Mouse (Mus musculus): ENCODE results near the gene Thop1.
A peak's percentile ranks its signal among the peaks of the same experiment; 100 is the strongest.
"Not testable (repeated sequence)": the region's sequence is repeated elsewhere in the genome, so short reads cannot be mapped to it uniquely, and the experiment has no call there.

Thop1 gene

DNA sequence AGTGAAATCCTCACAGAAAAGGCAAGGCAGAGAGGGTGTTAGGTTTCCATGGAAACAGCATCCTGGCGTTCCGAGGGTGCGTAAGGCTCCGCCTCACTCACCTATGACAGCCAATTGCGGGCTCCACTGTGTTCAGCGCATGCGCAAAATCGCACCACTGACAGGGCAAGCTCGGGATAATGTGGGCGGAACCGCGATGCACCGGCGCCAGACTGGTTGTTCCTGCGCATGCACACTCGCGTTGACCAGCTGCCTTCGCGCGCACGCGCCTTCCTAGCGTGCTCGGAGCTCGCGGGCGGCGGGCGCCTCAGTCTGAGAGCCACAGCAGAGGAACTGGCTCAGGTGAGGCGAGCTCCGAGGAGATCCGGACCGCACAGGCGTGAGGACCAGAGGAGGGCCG is at the start of gene Thop1:
Thop1 (plus strand) TSS at position 200 of the 400 bp plus-strand sequence.
- peak; percentile 99 for DNase-seq

DNA sequence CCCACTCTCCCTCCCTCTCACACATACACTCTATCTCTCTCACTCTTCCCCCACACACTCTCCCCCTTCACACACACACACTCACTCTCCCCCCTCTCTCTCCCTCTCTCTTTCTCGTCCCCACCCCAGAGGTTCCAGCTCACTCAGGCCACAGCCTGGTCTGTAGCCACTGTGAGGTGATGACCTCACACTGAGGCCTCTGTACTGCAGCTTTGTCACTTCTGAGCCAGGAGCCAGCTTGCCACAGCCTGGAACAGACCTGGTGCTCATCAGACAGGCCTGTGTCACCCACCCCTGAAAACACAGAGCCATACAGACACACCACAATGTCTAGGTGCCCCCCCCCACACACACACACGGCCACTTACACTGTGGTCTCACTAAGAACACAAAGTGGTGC is 49.6 kb upstream of the Thop1 start:
- DNase-seq = no peak

DNA sequence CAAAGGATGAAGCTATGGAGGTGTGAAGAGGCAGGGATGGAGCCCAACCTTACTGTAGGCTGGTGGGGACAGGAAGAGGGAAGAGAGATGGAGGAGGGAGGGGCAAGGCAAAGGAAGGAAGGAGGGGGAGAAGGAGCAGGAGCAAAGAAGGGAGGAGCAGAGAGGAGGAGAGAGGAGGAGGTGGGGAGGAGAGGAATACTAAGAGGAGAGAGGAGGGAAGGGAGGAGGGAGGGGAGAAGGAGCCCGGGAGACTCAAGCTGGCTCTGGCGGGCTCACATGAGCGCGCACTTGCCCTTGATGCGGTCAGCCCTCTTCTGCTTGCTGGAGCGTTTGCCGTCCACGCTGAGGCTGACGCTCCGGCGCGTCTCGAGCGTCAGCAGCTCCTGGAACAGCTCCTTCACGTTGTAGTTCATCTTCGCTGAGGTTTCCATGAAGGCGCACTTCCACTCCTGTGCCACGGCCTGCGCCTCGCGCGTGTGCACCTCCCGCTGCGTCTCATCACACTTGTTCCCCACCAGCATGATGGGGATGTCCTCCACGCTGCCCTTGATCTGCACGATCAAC is 48.2 kb upstream of the Thop1 start:
- no peak for DNase-seq

- no peak for DNase-seq
These were observed 47.1 kb upstream of the Thop1 start for GRCm38 (mm10) chr10:81022744-81023143.

DNA sequence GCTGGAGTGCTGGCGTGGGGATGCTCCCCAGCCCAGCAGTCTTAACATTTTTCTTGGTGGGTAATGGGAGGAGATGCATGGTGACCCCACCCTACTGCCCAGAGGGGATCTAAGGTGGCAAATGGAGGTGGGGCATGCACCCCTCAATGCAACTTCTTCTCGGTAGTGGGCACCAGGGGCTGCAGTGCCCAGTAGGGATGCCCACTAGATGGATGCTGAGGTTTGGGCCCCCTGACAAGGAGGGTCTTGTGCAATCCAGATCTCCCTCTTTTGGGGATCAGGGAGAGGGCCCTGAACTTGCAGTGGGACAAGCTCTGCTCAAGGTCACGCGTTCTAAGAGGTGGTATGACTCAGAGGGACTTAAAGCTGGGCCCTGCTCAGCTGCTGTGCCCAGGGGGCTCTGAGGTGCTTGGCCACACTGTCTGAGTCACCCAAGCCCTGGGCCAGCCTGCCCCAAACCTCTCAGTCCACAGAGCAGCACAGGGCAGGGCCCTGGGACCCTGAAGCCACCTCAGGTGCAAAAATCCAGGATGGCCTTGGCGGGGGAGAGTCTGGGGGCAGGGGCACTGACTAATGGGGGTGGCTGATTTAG is 45.4 kb upstream of the Thop1 start:
- no peak for DNase-seq

- DNase-seq = peak in 1 of 2 experiments; percentile 61
These were observed 44.7 kb upstream of the Thop1 start for GRCm38 (mm10) chr10:81025047-81025621.

GRCm38 (mm10) chr10:81025639-81026275 is 44.1 kb upstream of the Thop1 start, which contains the start of gene Diras1:
Diras1 (minus strand) TSS chr10:81025662.
- DNase-seq = no peak

- DNase-seq = no peak
These were observed 43.0 kb upstream of the Thop1 start for GRCm38 (mm10) chr10:81026857-81027256.

DNA sequence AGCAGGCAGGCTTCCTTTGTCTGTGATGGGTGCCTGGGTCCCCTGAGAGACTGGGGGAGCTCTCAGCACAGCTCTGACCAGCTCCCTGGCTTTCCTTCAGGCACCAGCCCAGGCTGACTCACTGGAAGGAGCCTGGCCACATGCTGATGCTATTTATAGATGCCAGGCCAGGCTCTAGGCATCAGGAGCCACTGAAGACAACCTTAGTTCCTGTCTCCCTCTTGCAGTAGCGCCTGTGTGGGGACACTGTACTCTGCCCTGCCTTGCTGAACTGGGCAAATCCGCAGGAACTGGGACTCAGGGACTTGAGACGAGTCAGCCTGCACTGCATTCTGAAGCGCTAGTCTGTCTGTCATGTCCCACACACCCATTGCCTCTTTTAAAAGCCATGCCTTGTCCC is 42.5 kb upstream of the Thop1 start:
- no peak for DNase-seq

GRCm38 (mm10) chr10:81028219-81028618 is 41.6 kb upstream of the Thop1 start:
- no peak for DNase-seq

- no peak for DNase-seq
These were observed 40.8 kb upstream of the Thop1 start for GRCm38 (mm10) chr10:81029031-81029430.

- no peak for DNase-seq
These were observed 36.2 kb upstream of the Thop1 start for GRCm38 (mm10) chr10:81033586-81033985.

DNA sequence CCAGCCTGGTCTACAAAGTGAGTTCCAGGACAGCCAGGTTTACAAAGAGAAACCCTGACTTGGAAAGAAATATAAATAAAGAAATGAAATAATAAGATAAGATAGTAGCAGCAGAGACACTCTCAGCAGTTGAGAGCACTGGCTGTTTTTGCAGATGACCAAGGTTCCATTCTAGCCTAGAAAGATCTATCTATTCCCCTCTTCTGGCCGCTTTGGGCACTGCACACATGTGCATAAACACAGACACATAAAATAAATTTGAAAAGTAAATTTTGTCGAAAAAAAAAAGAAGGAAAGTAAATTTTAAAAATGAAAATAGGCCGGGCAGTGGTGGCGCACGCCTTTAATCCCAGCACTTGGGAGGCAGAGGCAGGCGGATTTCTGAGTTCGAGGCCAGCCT is 33.6 kb upstream of the Thop1 start:
- peak in 1 of 2 experiments; percentile 61 for DNase-seq

GRCm38 (mm10) chr10:81036988-81037580 is 32.8 kb upstream of the Thop1 start, which contains the start of gene Slc39a3:
Slc39a3 (minus strand) TSS chr10:81037426.
- DNase-seq = peak; percentile 98 to 99

DNA sequence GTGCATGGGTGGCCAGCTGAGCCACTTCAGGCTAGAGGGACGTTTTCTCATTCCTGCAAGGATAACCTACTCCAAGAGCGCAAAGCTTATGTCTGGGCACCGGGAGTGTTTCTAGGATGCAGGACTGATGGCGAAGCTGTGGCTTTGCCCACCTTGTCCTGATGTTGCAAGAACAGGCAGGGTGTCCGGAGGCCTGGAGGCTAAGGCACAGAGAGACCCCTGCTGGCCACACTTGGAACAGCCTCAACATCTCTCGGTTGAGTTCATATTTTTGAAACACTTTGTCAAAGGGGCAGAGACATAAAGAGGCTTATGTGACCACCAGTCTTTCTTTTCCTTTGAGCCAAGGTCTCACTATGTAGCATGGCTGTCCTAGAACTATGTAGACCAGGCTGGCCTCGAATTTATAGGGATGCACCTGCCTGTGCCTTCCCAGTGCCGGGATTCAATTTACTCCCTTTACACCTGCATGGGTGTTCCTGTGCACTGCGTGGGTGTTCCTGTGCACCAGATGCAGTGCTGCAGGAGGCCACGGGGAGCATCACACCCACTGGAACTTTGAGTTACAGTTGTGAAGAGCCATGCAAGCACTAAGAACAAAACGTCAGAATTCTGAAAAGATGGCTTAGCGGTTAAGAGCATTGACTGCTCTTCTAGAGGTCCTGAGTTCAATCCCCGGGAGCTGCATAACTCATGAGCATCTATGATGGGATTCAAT is 28.2 kb upstream of the Thop1 start:
- DNase-seq = peak; percentile 59 to 84

DNA sequence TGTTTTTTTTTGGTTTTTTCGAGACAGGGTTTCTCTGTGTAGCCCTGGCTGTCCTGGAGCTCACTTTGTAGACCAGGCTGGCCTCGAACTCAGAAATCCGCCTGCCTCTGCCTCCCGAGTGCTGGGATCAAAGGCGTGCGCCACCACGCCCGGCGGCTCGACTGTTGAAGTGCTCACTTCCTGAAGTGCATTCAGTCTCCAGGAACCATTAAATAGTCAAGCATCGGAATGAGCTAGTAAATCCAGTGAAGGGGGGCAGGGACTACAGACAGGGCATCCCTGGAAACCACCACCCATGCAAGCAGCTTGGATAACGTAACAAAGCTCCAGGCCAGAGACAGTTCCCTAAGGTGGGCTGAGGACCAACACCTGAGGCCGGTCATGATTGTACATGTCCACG is 24.6 kb upstream of the Thop1 start:
- DNase-seq = not testable (repeated sequence)

- DNase-seq = peak in 1 of 2 experiments; percentile 46
These were observed 19.2 kb upstream of the Thop1 start for GRCm38 (mm10) chr10:81050645-81051044.

DNA sequence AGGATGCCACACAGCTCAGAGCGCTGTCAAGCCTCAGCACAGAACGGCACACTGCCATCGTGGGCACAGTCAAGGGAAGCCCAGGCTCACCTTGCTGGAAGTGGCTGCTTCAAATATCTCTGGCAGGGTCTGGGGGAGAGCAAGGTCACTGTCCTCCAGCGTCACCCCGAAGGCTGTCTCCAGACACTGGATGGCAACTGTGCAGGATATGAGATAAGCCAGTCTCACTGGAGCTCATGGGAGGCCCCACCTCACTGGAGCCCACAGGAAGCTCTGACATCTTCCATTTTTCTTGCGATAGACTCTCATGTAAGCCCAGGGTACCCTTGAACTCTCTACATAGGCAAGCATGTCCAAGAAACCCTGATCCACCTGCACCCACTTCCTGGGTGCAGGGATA is 18.7 kb upstream of the Thop1 start:
- DNase-seq = no peak

DNA sequence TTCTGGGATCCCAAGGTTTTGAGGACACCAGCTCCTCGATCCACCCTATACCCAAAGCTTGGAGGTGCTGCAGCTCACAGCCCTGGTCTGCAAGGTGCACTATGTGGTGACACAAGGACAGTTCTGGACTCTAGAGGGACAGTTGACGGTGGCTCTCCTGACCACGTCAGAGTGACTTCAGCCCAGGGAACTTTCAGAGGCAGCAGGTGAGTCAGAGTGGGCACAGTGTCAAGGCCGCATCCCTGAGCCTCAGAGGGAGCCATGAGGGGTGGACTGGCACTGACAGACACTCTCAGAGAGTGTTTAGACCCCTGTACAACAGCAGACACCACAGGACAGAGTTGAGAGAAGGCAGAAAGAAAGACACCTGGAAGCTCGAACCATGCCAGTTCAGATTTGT is 17.3 kb upstream of the Thop1 start:
- DNase-seq = no peak

- no peak for DNase-seq
These were observed 14.7 kb upstream of the Thop1 start for GRCm38 (mm10) chr10:81055169-81055568.

DNA sequence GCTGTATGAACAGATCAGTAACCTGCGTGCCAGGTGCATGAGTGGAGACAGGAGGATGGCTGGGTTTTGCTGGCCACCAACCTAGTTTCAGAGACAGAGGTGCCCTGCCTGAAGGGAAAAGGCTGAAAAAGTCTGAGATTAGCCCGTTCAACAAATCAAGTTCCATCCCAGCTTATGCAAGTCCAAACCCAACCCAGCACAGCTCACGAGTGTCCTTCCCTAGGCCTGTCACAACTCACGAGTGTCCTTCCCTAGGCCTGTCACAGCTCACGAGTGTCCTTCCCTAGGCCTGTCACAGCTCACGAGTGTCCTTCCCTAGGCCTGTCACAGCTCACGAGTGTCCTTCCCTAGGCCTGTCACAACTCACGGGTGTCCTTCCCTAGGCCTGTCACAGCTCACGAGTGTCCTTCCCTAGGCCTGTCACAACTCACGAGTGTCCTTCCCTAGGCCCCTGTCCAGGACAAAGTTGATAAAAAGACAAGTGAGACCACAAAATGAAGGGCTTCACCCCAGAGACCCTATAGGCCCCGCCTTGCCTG is 14.0 kb upstream of the Thop1 start:
- DNase-seq = not testable (repeated sequence)

- DNase-seq = peak in 1 of 2 experiments; percentile 18
These were observed 12.3 kb upstream of the Thop1 start for GRCm38 (mm10) chr10:81057406-81058130.
